Mouse (Mus musculus): ENCODE results near the gene Lsm4.

DNA sequence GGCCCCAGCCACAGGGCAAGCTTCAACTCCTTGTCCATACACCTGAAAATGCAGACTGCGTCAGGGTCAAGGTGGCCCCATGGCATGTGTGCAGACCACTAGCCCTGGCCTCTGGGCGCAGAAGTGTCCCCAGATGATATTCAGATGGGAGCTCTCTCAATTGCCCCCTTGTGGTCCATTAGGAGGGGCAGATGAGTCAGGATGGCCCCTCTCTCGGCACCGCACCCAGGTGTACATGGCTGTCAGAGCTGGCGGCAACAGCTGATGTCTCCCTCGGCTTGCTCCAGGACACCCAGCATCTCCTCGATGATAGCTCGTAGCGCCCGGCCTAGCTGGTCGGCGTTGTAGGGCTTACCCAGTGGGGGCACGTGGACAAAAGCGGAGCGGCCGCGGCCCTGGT, 22.7 kb upstream of the Lsm4 start:
- TF ChIP-seq GATA1 (IDR thresholded peaks at IDR 0.05; ENCODE audit: borderline replicate concordance, low read length): no peak
- no peak for TF ChIP-seq FLI1 (IDR thresholded peaks at IDR 0.05; ENCODE audit: low read length)

Data from megakaryocyte, embryonic 14.5 days (primary cell).